Mouse (Mus musculus): Measurements from ENCODE around the gene 1810013L24Rik. TPM values are rescaled to one million over a fixed set of nuclear protein-coding genes. Genes with fewer than 3 reads are reported as not detected.
"Not testable (repeated sequence)": the region's sequence is repeated elsewhere in the genome, so short reads cannot be mapped to it uniquely, and the experiment has no call there.

1810013L24Rik gene
- total and polyA plus RNA-seq, 3 experiments: 29.2 to 133 (median 93.2) TPM

DNA sequence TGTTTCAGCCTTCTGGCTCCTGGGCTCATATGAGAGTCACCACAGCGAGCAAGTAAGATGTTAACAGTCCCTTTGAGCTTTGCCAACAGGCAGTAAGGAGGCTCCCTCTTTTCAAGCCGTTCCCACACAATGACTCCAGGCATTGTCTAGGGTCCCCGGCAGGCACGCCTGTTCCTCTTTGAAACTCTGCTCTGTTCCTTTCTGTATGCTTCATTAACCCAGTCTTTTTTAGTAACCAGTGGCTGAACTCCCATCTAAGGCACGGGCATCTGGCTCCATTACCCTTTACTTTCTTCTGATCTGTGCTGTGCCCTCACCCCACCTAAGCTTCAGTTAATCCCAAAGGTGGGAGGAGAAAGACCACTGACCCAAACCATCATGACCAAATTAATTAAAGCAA is 50.2 kb downstream of the 1810013L24Rik start:
- DNase-seq: no peak
- TF ChIP-seq CTCF (IDR thresholded peaks at IDR 0.05): no peak
- no peak for TF ChIP-seq POLR2A (IDR thresholded peaks at IDR 0.05; ENCODE audit: insufficient read depth, low read depth, low read length)
- TF ChIP-seq EP300 (IDR thresholded peaks at IDR 0.05; ENCODE audit: insufficient read depth, low read depth, low read length): no peak
- Histone ChIP-seq H3K27ac (no peak overlapping the region), H3K9ac (ENCODE audit: low read depth, low read length) (no peak overlapping the region), H3K36me3 (ENCODE audit: control insufficient read depth, insufficient read depth, low read length) (no peaks in the 10 kb centered on the region), H3K4me1 (ENCODE audit: control insufficient read depth, insufficient read depth, low read length) (no peaks in the 10 kb centered on the region; the same call in 1 of the 2 replicates), H3K79me2 (replicated peaks; ENCODE audit: control insufficient read depth, insufficient read depth, low read length) (no peaks in the 10 kb centered on the region), H3K4me3 (no peak overlapping the region), H3K27me3 (ENCODE audit: control insufficient read depth, insufficient read depth, low read length) (no peaks in the 10 kb centered on the region)
- 58% methylated on average over 5 of the region's 5 CpGs for WGBS
- intact Hi-C loops (cut with DNase I): loop anchor here (5.0 kb wide), 2 partner anchors 127 to 1112 kb away; no protein-coding TSS in a partner anchor

DNA sequence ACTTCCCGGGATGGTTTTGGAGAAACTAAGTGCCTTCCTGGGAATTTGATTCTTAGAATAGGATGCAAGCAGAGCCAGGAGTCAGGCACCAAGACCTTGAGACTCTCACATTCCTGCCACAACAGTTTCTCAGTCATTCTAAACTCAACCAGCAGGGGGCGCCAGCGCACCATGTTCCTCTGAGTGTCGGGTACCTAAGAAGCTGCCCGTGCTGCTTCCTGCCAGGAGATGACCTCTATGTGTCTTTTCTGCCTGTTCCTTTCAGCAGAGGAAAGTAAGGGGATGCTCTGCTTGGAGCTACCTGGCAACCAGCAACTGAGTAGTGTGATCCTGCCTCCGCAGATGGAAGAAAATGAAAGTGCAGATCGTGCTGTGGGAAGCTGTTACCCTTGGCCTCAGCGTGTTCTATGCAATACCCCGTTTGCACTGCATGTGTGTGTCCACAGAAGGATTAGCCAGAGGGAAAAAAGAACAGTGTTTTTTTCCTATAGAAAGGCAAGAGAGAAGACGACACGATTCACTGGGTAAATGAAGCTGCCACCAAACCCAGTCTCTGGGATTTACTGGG is 53.9 kb downstream of the 1810013L24Rik start:
- H3K4me1 ChIP-seq (ENCODE audit: control insufficient read depth, insufficient read depth, low read length): no peaks in the 10 kb centered on the region; the same call in 1 of the 2 replicates
- intact Hi-C loops (cut with DNase I): loop anchor here (5.0 kb wide), 2 partner anchors 124 to 1109 kb away; no protein-coding TSS in a partner anchor

GRCm38 (mm10) chr16:8894214-8894613 is 64.3 kb downstream of the 1810013L24Rik start:
- intact Hi-C loops (cut with DNase I): loop anchor here (1.0 kb wide), 1 partner anchor 21 kb away; no protein-coding TSS in a partner anchor

More for the DNA sequence above, 53.9 kb downstream of the 1810013L24Rik start:
- TF ChIP-seq POLR2A (IDR thresholded peaks at IDR 0.05; ENCODE audit: insufficient read depth, low read depth, low read length): no peak
- peak; percentile 97; the same call in 1 of the 2 replicates for TF ChIP-seq CTCF (IDR thresholded peaks at IDR 0.05)
- TF ChIP-seq EP300 (IDR thresholded peaks at IDR 0.05; ENCODE audit: insufficient read depth, low read depth, low read length): 0 out of 2 replicates have a peak, but pooled peaks have one; percentile 33
- Histone ChIP-seq H3K27ac (no peak overlapping the region), H3K27me3 (ENCODE audit: control insufficient read depth, insufficient read depth, low read length) (no peaks in the 10 kb centered on the region), H3K4me3 (no peak overlapping the region), H3K79me2 (replicated peaks; ENCODE audit: control insufficient read depth, insufficient read depth, low read length) (no peaks in the 10 kb centered on the region), H3K9ac (ENCODE audit: low read depth, low read length) (no peak overlapping the region), H3K36me3 (ENCODE audit: control insufficient read depth, insufficient read depth, low read length) (no peaks in the 10 kb centered on the region)
- WGBS: 42% methylated on average over 11 of the region's 11 CpGs
- DNase-seq: peak; percentile 69 to 86

GRCm38 (mm10) chr16:8895301-8895700 is 65.4 kb downstream of the 1810013L24Rik start:
- Histone ChIP-seq H3K4me1 (ENCODE audit: control insufficient read depth, insufficient read depth, low read length) (no peaks in the 10 kb centered on the region), H3K27ac (no peak overlapping the region), H3K79me2 (replicated peaks; ENCODE audit: control insufficient read depth, insufficient read depth, low read length) (no peaks in the 10 kb centered on the region), H3K9ac (ENCODE audit: low read depth, low read length) (no peak overlapping the region), H3K4me3 (no peak overlapping the region), H3K27me3 (ENCODE audit: control insufficient read depth, insufficient read depth, low read length) (no peaks in the 10 kb centered on the region), H3K36me3 (ENCODE audit: control insufficient read depth, insufficient read depth, low read length) (no peaks in the 10 kb centered on the region)
- no peak for TF ChIP-seq CTCF (IDR thresholded peaks at IDR 0.05)
- no peak for TF ChIP-seq POLR2A (IDR thresholded peaks at IDR 0.05; ENCODE audit: insufficient read depth, low read depth, low read length)
- DNase-seq: no peak
- 91% methylated on average over 4 of the region's 4 CpGs for WGBS
- intact Hi-C loops (cut with DNase I): no loop called here

More at GRCm38 (mm10) chr16:8894214-8894613, 64.3 kb downstream of the 1810013L24Rik start:
- not testable (repeated sequence) for H3K9ac ChIP-seq (ENCODE audit: low read depth, low read length); H3K27me3 ChIP-seq (ENCODE audit: control insufficient read depth, insufficient read depth, low read length); H3K36me3 ChIP-seq (ENCODE audit: control insufficient read depth, insufficient read depth, low read length); H3K79me2 ChIP-seq (replicated peaks; ENCODE audit: control insufficient read depth, insufficient read depth, low read length); H3K4me3 ChIP-seq; DNase-seq; H3K4me1 ChIP-seq (ENCODE audit: control insufficient read depth, insufficient read depth, low read length); H3K27ac ChIP-seq
- 52% methylated on average over 4 of the region's 4 CpGs for WGBS

GRCm38 (mm10) chr16:8906115-8906514 is 76.2 kb downstream of the 1810013L24Rik start:
- WGBS: 14% methylated on average over 2 of the region's 2 CpGs
- intact Hi-C loops (cut with DNase I): not testable (repeated sequence)

More at GRCm38 (mm10) chr16:8906115-8906514, 76.2 kb downstream of the 1810013L24Rik start:
- not testable (repeated sequence) for H3K4me1 ChIP-seq (ENCODE audit: control insufficient read depth, insufficient read depth, low read length); H3K27me3 ChIP-seq (ENCODE audit: control insufficient read depth, insufficient read depth, low read length); H3K27ac ChIP-seq; H3K79me2 ChIP-seq (replicated peaks; ENCODE audit: control insufficient read depth, insufficient read depth, low read length); H3K36me3 ChIP-seq (ENCODE audit: control insufficient read depth, insufficient read depth, low read length); H3K4me3 ChIP-seq; H3K9ac ChIP-seq (ENCODE audit: low read depth, low read length); DNase-seq

Other genes starting within 250 kb of the 1810013L24Rik start
- gene Pmm2, start 192.4 kb upstream of the 1810013L24Rik start, total RNA-seq (2021): 10 to 100 TPM; 28.8 to 29.1 TPM
- gene Pmm2, start 192.4 kb upstream of the 1810013L24Rik start, polyA plus RNA-seq (2012; rRNA removed): 38.8 and 50.2 TPM in 2 replicates
- 10 to 100 TPM; 17.2 to 19.1 TPM for gene Tmem186, start 192.4 kb upstream of the 1810013L24Rik start, total RNA-seq (2021)
- gene Tmem186, start 192.4 kb upstream of the 1810013L24Rik start, polyA plus RNA-seq (2012; rRNA removed): 13.7 and 20.0 TPM in 2 replicates
- gene Carhsp1, start 157.9 kb upstream of the 1810013L24Rik start, total RNA-seq (2021): 10 to 100 TPM; 15.2 to 18.3 TPM
- gene Carhsp1, start 157.9 kb upstream of the 1810013L24Rik start, polyA plus RNA-seq (2012; rRNA removed): 27.1 and 30.5 TPM in 2 replicates
- gene Gm5767, start 149.3 kb upstream of the 1810013L24Rik start, total RNA-seq (2021): not detected
- 0.39 TPM in 1 of 2 replicates, not detected in the other for gene Gm5767, start 149.3 kb upstream of the 1810013L24Rik start, polyA plus RNA-seq (2012; rRNA removed)
- gene Usp7, start 37.8 kb upstream of the 1810013L24Rik start, total RNA-seq (2021): 10 to 100 TPM; 45.6 to 49.0 TPM
- 19.4 and 30.7 TPM in 2 replicates for gene Usp7, start 37.8 kb upstream of the 1810013L24Rik start, polyA plus RNA-seq (2012; rRNA removed)